8 mouse cellular contexts compared by ENCODE assay signal in genomic region chr7:44553826-44554225, GRCm38 (mm10). TPM values are rescaled to one million over a fixed set of nuclear protein-coding genes. Genes with fewer than 3 reads are reported as not detected.
DNase-seq lines count a peak whose midpoint lies in the region; ATAC-seq lines count a peak whose summit lies in the region.

Gene Nr1h2, minus strand, starts transcription at chr7:44553951.

- peak within 1 kb of the TSS; percentile 64 for H3K4me2 ChIP-seq in hindbrain, embryonic 16.5 days (ENCODE audit: low read length)

- peaks cover 16% of the 10 kb centered on the region for H3K79me2 ChIP-seq in macrophage (ENCODE audit: inconsistent target)

- H3K36me3 ChIP-seq in hindbrain, embryonic 16.5 days (ENCODE audit: control insufficient read depth, insufficient read depth, low read length), result peaks cover 19% of the 10 kb centered on the region
- peaks cover 22% of the 10 kb centered on the region for H3K36me3 ChIP-seq in macrophage (ENCODE audit: inconsistent target)

- H3K27ac ChIP-seq in hindbrain, embryonic 16.5 days (ENCODE audit: low read depth, low read length), result peak within 1 kb of the TSS; percentile 90
- H3K27ac ChIP-seq in macrophage, result peak within 1 kb of the TSS; percentile 81

- peak within 1 kb of the TSS; percentile 86 for H3K4me3 ChIP-seq in hindbrain, embryonic 16.5 days (ENCODE audit: low read length)
- peak within 1 kb of the TSS; percentile 76 for H3K4me3 ChIP-seq in macrophage (ENCODE audit: inconsistent target)

- WGBS in hindbrain, embryonic 16.5 days, result 0% methylated on average over 22 of the region's 22 CpGs
- under 1% methylated on average over 22 of the region's 22 CpGs for whole genome bisulfite sequencing in macrophage (ENCODE audit: missing documents)

- ATAC-seq in hindbrain, embryonic 16.5 days, result peak; percentile 79

- no peaks in the 10 kb centered on the region for H3K27me3 ChIP-seq in hindbrain, embryonic 16.5 days (replicated peaks; ENCODE audit: control insufficient read depth, insufficient read depth, low read length)

- peak; percentile 86 for DNase-seq in WW6 (ENCODE audit: low read depth, low spot score)
- DNase-seq in cerebellum, postnatal 4 days (ENCODE audit: low spot score in 2 of 2), result peak; percentile 88 to 95
- DNase-seq in gastrocnemius, adult 18-20 months (ENCODE audit: low spot score), result peak; percentile 97
- DNase-seq in left cerebral cortex, adult 18-20 months (ENCODE audit: low spot score in 2 of 2), result peak; percentile 98
- peak; percentile 97 for DNase-seq in right cerebral cortex, adult 18-20 months
- peak; percentile 91 for DNase-seq in urinary bladder, postnatal 10 days (ENCODE audit: low spot score)

- H3K9ac ChIP-seq in hindbrain, embryonic 16.5 days (ENCODE audit: low read depth, low read length), result peak within 1 kb of the TSS; percentile 63

- peaks cover 11% of the 10 kb centered on the region for H3K4me1 ChIP-seq in hindbrain, embryonic 16.5 days (ENCODE audit: control insufficient read depth, insufficient read depth, low read depth, low read length)

- H3K9me3 ChIP-seq in hindbrain, embryonic 16.5 days (ENCODE audit: control insufficient read depth, low read length), result no peaks in the 10 kb centered on the region

RNA-seq across cellular contexts. Expression of gene Nr1h2, which starts in this region (rescaled TPM):
- total RNA-seq in gastrocnemius, adult 18-20 months (2021), result 10 to 100 TPM; 42.7 to 45.2 TPM
- 62.0 and 66.1 TPM in 2 replicates for polyA plus RNA-seq in hindbrain, embryonic 16.5 days (2015; fragmentation: Nextera tagmentation; extraction: Ambion mirVana)
- 10 to 100 TPM; 75.2 to 85.6 TPM for total RNA-seq in left cerebral cortex, adult 18-20 months (2021)
- total RNA-seq in macrophage (2018; cell fraction: chromatin; rRNA removed), result 100 to 1,000 TPM; 150 to 274 (median 199) TPM
- 10 to 100 TPM; 48.8 to 88.2 (median 70.0) TPM for total RNA-seq in macrophage (2018; cell fraction: cytosol; rRNA removed)
- 100 to 1,000 TPM in 25 of 26 experiments, 10 to 100 TPM in 1; 97.0 to 180 (median 139) TPM for total RNA-seq in macrophage (2018; cell fraction: nucleus; rRNA removed)
- 55.3 to 86.2 TPM (median 57.8 TPM) in 3 replicates for polyA plus RNA-seq in macrophage (2018)

Comparison
In these comparisons a context has a peak if more than half of its experiments do, and no peak if none do; other contexts are left out.
1. Peak in every context shown above with its lines: DNase-seq, ATAC-seq, H3K4me3 ChIP-seq and H3K27ac ChIP-seq.